Mouse (Mus musculus) lung, postnatal 0 days (tissue): ENCODE data around the gene Lasp1. TPM values are rescaled to one million over a fixed set of nuclear protein-coding genes. Genes with fewer than 3 reads are reported as not detected.
A peak's percentile ranks its signal among the peaks of the same experiment; 100 is the strongest.

Experiments used
- ATAC-seq: fragments of 200-750 bp; cut with Nextera tagmentation; 2 replicates; pipeline ENCODE4 v1.8.0; 2017; ENCODE audit warnings: moderate library complexity
- DNase-seq: peaks from one replicate; pipeline ENCODE4 v3.0.0-alpha.2; 2016; ENCODE audit warnings: low spot score
- H3K27ac ChIP-seq: fragments of 300-500 bp; sonication (generic); 2 replicates; pipeline ENCODE4 v1.5.1; 2014; ENCODE audit warnings: antibody characterized with exemption, mild to moderate bottlenecking, low read length, mixed read lengths
- H3K27me3 ChIP-seq: fragments of 300-500 bp; sonication (generic); replicated peaks from 2 replicates; pipeline ENCODE4 v1.6.1; 2014; ENCODE audit warnings: low read length, mixed read lengths; ENCODE audit not compliant: insufficient read depth
- H3K36me3 ChIP-seq: fragments of 300-500 bp; sonication (generic); 2 replicates; pipeline ENCODE4 v1.6.1; 2014; ENCODE audit warnings: low read length, mixed read lengths; ENCODE audit not compliant: insufficient read depth
- H3K4me1 ChIP-seq: fragments of 300-500 bp; sonication (generic); 2 replicates; pipeline ENCODE4 v1.6.1; 2014; ENCODE audit warnings: antibody characterized with exemption, low read depth, low read length, mixed read lengths; ENCODE audit not compliant: insufficient read depth
- H3K4me2 ChIP-seq: fragments of 300-500 bp; sonication (generic); replicated peaks from 2 replicates; pipeline ENCODE4 v1.6.1; 2014; ENCODE audit warnings: low read depth, mild to moderate bottlenecking, low read length, moderate library complexity, mixed read lengths
- H3K4me3 ChIP-seq: fragments of 300-500 bp; sonication (generic); 2 replicates; pipeline ENCODE4 v1.5.1; 2014; ENCODE audit warnings: low read depth, low read length
- H3K9ac ChIP-seq: fragments of 300-500 bp; sonication (generic); replicated peaks from 2 replicates; pipeline ENCODE4 v1.6.1; 2014; ENCODE audit warnings: low read depth, mild to moderate bottlenecking
- H3K9me3 ChIP-seq: fragments of 300-500 bp; sonication (generic); 2 replicates; pipeline ENCODE4 v1.6.1; 2016; ENCODE audit warnings: low read length, mixed read lengths
- CTCF ChIP-seq: IDR thresholded peaks from 2 replicates; pipeline ENCODE4 v1.5.1; 2016; ENCODE audit warnings: antibody characterized with exemption, mild to moderate bottlenecking
- EP300 ChIP-seq: IDR thresholded peaks from 2 replicates; pipeline ENCODE4 v1.6.1; 2016; ENCODE audit warnings: antibody characterized with exemption, mild to moderate bottlenecking, control low read depth
- WGBS: fragments of 180-500 bp; shearing (Covaris S2); extraction: QIAGEN DNeasy Blood & Tissue Kit; methylation state at CpG from one replicate; pipeline ENCODE4 v1.1.7; 2014; 5-methylcytosine and 5-hydroxymethylcytosine counted together
- polyA plus RNA-seq: library from polyadenylated mRNA; unstranded; fragments of >200 nt; fragmentation: Nextera tagmentation; extraction: Ambion mirVana; gene quantifications from 2 replicates; pipeline ENCODE4 v1.2.1, GENCODE M21; 2015

Gene Lasp1
- polyA plus RNA-seq, 1 experiment from 2014 or later = 96.4 TPM

DNA sequence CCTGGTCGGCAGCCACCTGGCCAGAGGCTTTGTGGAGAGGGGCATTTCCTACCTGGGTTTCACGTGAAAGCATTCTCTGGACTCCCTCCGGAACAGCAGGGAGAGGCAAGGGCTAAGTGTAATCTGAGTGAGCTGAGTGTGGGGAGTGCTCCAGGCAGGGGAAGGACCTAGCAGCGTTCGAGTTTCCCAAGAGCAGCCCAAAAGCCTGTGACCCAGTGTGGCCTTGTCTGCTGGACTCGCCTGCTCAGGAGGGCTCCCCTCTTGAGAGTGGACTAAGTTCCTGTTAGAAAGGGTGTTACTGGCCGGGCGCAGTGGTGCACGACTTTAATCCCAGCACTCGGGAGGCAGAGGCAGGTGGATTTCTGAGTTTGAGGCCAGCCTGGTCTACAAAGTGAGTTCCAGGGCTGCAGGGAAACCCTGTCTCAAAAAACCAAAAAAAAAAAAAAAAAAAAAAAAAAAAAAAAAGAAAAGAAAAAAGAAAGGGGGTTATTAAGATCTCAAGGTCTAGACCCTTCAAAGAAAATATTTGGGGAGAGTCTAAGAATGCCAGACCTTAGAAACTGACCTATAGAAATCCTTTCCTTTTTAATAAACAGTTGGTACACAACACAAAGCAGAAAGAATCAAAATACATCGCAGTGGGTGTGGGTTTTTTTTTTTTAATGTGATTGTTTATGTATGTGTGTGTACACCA is 40.8 kb downstream of the Lasp1 start:
- no peak for TF ChIP-seq EP300
- no peak for TF ChIP-seq CTCF
- Histone ChIP-seq H3K4me1 (no peaks in the 10 kb centered on the region), H3K27ac (0 out of 2 replicates have a peak overlapping the region, but pooled peaks have one; percentile 0), H3K27me3 (no peaks in the 10 kb centered on the region), H3K4me3 (no peak overlapping the region), H3K9ac (no peak overlapping the region), H3K4me2 (no peak overlapping the region), H3K9me3 (no peaks in the 10 kb centered on the region), H3K36me3 (peaks cover 14% of the 10 kb centered on the region)
- WGBS = 48% methylated on average over 11 of the region's 11 CpGs
- peak; percentile 16; the same call in 1 of the 2 replicates for ATAC-seq
- no peak for DNase-seq

DNA sequence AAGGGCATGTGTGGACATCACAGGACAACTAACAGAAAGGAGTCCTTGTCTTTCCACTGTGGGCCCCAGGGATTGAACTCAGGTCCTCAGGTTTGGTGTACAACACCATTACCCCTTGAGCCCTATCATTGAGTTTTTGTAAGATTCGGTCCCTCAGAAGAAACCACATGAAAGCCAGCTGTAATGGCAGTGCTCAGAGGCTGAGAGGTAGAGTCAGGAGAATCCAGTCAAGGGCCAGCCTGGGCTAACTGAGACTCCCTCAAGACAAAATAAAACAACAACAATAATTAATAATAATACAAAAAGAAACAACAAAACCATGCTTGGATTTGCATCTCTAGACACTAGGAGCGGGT is 41.3 kb downstream of the Lasp1 start:
- DNase-seq (no peak), ATAC-seq (no peak)
- Histone ChIP-seq H3K9ac (no peak overlapping the region), H3K27ac (no peak overlapping the region), H3K4me3 (no peak overlapping the region), H3K36me3 (peaks cover 13% of the 10 kb centered on the region), H3K9me3 (no peaks in the 10 kb centered on the region), H3K27me3 (no peaks in the 10 kb centered on the region), H3K4me2 (no peak overlapping the region), H3K4me1 (no peaks in the 10 kb centered on the region)
- WGBS = 58% methylated on average over 2 of the region's 2 CpGs
- no peak for TF ChIP-seq CTCF
- no peak for TF ChIP-seq EP300

DNA sequence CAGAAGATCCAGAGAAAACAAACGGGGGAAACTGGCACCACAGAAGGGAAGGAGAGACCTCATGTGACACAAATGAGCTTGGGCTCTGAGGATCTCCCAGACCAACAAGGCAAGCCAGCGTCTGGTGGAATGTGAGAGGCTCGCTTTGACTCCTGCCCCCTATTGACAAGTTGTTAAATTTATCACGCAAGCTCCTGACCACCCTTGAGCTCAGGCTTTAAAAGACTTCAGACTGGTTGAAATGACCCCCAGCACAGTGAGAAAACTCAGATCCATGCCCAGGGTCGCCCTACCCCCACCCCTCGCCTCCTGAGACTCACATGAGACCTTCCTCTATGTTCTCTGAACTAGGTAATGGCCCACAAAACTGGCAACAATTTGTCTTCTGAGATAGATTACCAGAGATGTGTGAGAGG is 41.7 kb downstream of the Lasp1 start, which contains the start of gene B230217C12Rik:
Gene B230217C12Rik (plus strand): TSS at position 242 of the 416 bp plus-strand sequence.
- DNase-seq = peak; percentile 66
- H3K4me3 ChIP-seq = peak within 1 kb of the TSS; percentile 36
- H3K27ac ChIP-seq = no peak within 1 kb of the TSS
- ATAC-seq = peak; percentile 42
- H3K4me2 ChIP-seq = peak within 1 kb of the TSS; percentile 49
- peak within 1 kb of the TSS; percentile 24; the same call in 1 of the 2 replicates for H3K9ac ChIP-seq
- H3K9me3 ChIP-seq = no peaks in the 10 kb centered on the region
- TF ChIP-seq CTCF (peak; percentile 62), EP300 (no peak)
- no peaks in the 10 kb centered on the region for H3K4me1 ChIP-seq
- peaks cover 8% of the 10 kb centered on the region for H3K36me3 ChIP-seq
- WGBS = 3% methylated on average over 6 of the region's 6 CpGs
- no peaks in the 10 kb centered on the region for H3K27me3 ChIP-seq

DNA sequence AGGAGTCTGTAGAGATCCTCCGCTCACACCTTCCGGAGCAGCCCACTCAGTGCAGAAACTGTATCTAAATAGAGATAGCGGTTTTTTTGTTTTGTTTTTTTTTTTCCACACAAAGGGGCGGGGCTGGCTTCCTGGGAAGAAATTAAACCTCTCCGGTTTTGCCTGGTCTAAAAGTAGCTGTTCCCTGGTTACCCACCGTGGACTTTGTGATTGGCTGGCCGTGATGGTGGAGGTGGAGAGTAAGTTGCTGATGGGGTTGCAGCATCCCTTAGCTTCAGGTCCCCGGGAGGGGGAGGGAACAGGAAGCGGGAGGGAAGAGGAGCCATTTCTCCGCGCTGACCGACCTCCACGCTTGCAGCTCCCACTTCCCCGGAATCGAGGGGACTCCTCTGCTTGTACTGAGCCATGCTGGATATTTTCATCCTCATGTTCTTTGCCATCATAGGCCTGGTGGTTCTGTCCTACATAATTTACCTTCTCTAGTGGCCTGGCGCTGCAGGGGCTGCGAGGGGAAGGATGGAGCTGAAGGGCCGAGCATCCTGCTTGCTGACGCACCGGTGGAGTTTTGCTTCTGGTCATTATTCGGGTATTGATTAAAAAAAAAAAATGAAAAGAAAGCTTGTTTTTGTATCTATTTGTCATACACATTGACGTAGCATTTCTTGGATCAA is 42.3 kb downstream of the Lasp1 start:
- ATAC-seq (peak; percentile 68), DNase-seq (peak; percentile 62)
- Histone ChIP-seq H3K36me3 (peaks cover 5% of the 10 kb centered on the region), H3K4me3 (peak overlapping the region; percentile 36), H3K9me3 (no peaks in the 10 kb centered on the region), H3K9ac (peak overlapping the region; percentile 24; the same call in 1 of the 2 replicates), H3K27ac (no peak overlapping the region), H3K27me3 (no peaks in the 10 kb centered on the region), H3K4me1 (no peaks in the 10 kb centered on the region), H3K4me2 (peak overlapping the region; percentile 49)
- 5% methylated on average over 22 of the region's 22 CpGs for WGBS
- TF ChIP-seq CTCF (no peak), EP300 (no peak)

DNA sequence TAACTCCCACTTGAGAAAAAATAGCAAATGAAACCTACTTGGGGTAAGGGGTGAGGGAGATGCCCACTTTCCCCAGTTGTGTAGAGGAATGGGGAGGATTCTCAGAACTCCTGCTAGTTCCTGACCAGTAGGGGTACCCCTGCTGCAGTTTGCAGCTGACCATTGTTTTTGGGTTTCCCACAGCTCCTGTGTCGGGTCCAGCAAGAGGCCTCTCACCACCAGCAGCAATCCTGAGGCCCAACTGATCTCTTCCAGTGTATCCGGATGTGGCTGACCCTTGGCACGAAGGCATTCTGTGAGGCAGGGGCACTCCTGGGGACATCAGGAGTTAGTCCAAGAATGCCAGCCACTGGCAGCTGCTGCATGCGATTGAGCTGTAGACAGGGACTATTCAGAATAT is 43.2 kb downstream of the Lasp1 start:
- no peak overlapping the region for H3K27ac ChIP-seq
- H3K4me1 ChIP-seq = no peaks in the 10 kb centered on the region
- no peak for ATAC-seq
- H3K4me2 ChIP-seq = no peak overlapping the region
- no peak overlapping the region for H3K4me3 ChIP-seq
- TF ChIP-seq EP300 (no peak), CTCF (no peak)
- H3K9me3 ChIP-seq = no peaks in the 10 kb centered on the region
- no peak for DNase-seq
- H3K36me3 ChIP-seq = peaks cover 5% of the 10 kb centered on the region; the same call in 1 of the 2 replicates
- no peaks in the 10 kb centered on the region for H3K27me3 ChIP-seq
- H3K9ac ChIP-seq = no peak overlapping the region
- WGBS = 54% methylated on average over 4 of the region's 4 CpGs

DNA sequence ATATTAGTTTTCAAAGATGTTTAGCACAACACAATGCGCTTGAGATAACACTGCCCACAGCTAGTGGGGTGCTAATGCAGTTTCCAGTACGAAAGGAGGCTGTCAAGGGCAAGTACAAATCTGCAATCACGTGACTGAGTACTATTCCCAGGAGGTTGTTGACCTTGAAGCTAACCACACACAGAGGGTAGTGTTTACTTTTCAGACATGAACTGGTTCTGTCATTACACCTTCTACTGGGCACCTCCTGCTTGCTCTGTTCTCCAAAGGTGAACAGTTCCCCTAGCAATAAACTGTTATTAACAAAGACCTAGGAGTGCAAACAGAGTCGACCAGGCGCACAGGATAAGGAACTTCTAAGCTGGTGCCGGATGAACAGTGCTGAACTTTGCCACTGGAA is 51.6 kb downstream of the Lasp1 start:
- Histone ChIP-seq H3K4me3 (no peak overlapping the region), H3K9me3 (no peaks in the 10 kb centered on the region), H3K27ac (no peak overlapping the region), H3K9ac (no peak overlapping the region), H3K36me3 (no peaks in the 10 kb centered on the region), H3K4me2 (no peak overlapping the region), H3K27me3 (no peaks in the 10 kb centered on the region), H3K4me1 (no peaks in the 10 kb centered on the region)
- no peak for TF ChIP-seq EP300
- no peak for TF ChIP-seq CTCF
- DNase-seq = peak; percentile 54
- ATAC-seq = peak; percentile 68
- 26% methylated on average over 6 of the region's 6 CpGs for WGBS
